Mouse (Mus musculus): ENCODE data around the gene Ogdh. TPM values are rescaled to one million over a fixed set of nuclear protein-coding genes. Genes with fewer than 3 reads are reported as not detected.

The Ogdh gene
- total RNA-seq, 1 experiment from 2014 or later, result 110 TPM

DNA sequence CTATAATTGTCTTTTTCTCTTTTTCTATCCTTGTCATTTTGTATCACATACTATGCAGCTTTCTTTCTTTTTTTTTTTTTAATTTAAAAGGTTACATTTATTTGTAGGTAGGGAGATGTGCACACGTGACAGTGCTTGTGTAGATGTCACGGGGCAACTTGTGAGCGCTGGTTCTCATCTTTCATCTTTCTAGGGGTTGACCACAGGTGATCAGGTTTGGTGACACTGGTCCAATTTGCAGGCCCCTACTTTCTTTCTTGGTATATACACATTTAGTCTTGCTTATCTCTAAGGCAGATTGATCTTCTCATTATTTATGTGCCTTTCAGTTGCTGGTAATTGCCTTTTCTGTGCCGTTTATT is 1.5 kb downstream of the Ogdh start:
- no peak for ATAC-seq (ENCODE audit: extremely low read depth, insufficient number of reproducible peaks, low FRiP score, poor library complexity, severe bottlenecking)

DNA sequence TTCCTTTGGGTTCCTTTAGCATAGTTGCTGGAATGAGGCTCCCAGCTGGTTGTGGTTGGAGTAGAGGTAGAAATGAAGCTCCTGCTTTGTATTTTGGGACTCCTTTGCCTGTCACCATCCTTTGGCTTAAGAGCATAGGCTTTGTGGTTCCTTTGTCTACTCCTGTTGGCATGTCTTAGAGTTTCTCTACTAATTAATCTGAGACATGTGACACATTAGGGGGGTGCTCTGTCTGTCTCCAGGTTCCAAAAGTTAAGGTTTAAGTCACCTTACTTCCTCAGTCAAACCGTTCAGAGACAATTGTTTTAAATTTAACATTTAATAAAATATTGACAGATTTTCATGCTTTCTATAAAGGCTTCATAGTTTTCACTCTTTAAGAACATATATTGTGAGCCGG is 2.2 kb downstream of the Ogdh start:
- ATAC-seq (ENCODE audit: extremely low read depth, insufficient number of reproducible peaks, low FRiP score, poor library complexity, severe bottlenecking), result no peak

DNA sequence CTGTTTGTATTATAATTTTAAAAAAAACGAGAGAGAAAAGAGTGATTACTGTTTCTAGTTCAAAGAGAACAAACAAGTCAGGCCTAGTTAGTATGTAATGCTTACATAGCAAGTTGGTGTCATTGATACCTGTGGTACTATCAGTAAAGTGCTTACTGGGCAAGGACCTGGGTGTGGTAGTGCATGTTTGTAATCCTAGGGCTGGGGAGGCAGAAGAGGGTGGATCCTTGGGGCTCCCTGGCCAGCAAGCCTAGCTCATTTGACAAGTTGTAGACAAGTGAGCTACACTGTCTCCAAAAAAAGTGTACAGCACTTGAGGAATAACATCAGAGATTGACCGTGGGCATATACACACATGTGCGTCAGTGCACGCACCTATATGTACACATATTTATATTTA is 3.2 kb downstream of the Ogdh start:
- ATAC-seq (ENCODE audit: extremely low read depth, insufficient number of reproducible peaks, low FRiP score, poor library complexity, severe bottlenecking), result no peak

- no peak for ATAC-seq (ENCODE audit: extremely low read depth, insufficient number of reproducible peaks, low FRiP score, poor library complexity, severe bottlenecking)
Measured at GRCm38 (mm10) chr11:6296077-6296476, 4.6 kb downstream of the Ogdh start.

- peak; percentile 81 for ATAC-seq (ENCODE audit: extremely low read depth, insufficient number of reproducible peaks, low FRiP score, poor library complexity, severe bottlenecking)
Measured at GRCm38 (mm10) chr11:6299435-6299834, 8.0 kb downstream of the Ogdh start.

GRCm38 (mm10) chr11:6302793-6303192 is 11.4 kb downstream of the Ogdh start:
- no peak for ATAC-seq (ENCODE audit: extremely low read depth, insufficient number of reproducible peaks, low FRiP score, poor library complexity, severe bottlenecking)

DNA sequence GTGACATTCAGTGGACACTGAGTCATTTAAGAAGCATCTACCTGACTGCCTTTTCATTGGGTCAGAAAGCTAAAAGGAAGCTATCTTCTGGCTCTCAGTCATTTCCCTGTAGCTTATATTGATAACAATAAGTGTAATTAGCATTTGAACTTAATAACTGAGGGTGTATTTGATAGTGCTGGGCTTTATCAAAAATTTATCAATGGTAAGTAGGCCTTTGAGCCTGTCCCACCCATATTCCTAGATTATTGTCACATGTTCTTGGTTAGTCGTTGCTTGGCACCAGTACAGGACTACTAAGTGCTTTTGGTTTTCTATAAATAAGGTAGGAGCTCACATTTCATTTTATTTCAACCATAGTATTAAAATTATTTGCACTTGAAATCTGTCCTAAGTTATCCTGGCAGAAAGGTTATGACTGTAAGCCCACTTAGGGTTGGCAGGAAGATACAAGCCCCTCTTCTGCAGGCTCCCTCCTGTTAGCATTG is 14.6 kb downstream of the Ogdh start:
- no peak for ATAC-seq (ENCODE audit: extremely low read depth, insufficient number of reproducible peaks, low FRiP score, poor library complexity, severe bottlenecking)

DNA sequence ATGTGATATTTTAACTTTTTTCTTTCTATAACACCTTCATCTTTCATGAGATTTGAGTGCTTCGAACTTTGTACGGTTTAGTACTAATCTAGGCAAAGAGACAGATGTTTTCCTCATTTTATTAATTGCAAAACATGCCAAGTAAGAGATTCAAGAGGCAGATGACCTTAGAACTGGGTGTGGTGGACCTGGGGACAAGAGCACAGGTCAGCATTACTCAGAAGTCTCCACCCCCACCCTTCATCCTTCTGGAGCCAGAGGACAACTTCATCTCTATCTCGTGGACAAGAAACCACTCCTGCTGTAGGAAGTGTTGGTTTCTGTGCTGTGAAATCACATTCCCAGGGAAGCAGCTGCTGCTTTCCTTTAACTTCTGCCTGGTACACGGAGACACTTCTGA is 16.7 kb downstream of the Ogdh start:
- ATAC-seq (ENCODE audit: extremely low read depth, insufficient number of reproducible peaks, low FRiP score, poor library complexity, severe bottlenecking), result no peak

- no peak for ATAC-seq (ENCODE audit: extremely low read depth, insufficient number of reproducible peaks, low FRiP score, poor library complexity, severe bottlenecking)
Measured at GRCm38 (mm10) chr11:6313874-6314406, 22.5 kb downstream of the Ogdh start.

DNA sequence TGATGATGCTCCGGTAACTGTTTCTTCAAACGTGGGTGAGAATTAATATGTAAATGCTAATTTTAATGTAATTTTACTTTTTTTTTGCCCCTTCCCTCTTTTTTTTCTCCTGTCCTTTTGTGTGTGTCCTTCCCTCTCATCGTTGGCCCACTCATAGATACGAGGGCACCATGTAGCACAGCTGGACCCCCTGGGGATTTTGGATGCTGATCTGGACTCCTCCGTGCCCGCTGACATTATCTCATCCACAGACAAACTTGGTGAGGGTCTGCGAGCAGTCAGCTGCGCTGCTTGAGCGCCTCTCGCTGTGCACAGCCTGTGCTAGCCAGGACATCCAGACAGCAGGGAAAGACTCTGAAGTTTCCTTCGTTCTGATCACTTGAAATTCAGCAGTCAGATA is 25.4 kb downstream of the Ogdh start:
- no peak for ATAC-seq (ENCODE audit: extremely low read depth, insufficient number of reproducible peaks, low FRiP score, poor library complexity, severe bottlenecking)

- no peak for ATAC-seq (ENCODE audit: extremely low read depth, insufficient number of reproducible peaks, low FRiP score, poor library complexity, severe bottlenecking)
Measured at GRCm38 (mm10) chr11:6318559-6318958, 27.1 kb downstream of the Ogdh start.

GRCm38 (mm10) chr11:6319374-6319773 is 27.9 kb downstream of the Ogdh start:
- ATAC-seq (ENCODE audit: extremely low read depth, insufficient number of reproducible peaks, low FRiP score, poor library complexity, severe bottlenecking), result no peak

DNA sequence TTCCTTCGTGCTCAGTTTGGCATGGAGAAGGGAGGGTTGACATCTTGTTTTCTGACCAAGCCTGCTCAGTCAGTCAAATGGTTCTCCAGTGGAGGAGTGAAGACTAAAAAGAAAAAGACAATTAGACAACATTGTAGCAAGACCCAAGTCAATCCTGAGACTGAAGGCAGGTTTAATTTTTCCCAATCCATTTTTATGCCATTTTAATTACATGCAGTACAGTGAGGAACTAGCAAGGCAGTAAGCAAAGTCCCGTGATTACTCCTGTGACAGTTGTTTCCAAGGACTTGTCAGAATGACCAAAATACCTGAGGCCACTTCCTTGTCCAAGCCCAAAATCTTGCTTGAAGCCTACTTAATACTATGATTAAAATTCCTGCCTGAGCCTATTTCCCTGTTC is 30.7 kb downstream of the Ogdh start:
- no peak for ATAC-seq (ENCODE audit: extremely low read depth, insufficient number of reproducible peaks, low FRiP score, poor library complexity, severe bottlenecking)

DNA sequence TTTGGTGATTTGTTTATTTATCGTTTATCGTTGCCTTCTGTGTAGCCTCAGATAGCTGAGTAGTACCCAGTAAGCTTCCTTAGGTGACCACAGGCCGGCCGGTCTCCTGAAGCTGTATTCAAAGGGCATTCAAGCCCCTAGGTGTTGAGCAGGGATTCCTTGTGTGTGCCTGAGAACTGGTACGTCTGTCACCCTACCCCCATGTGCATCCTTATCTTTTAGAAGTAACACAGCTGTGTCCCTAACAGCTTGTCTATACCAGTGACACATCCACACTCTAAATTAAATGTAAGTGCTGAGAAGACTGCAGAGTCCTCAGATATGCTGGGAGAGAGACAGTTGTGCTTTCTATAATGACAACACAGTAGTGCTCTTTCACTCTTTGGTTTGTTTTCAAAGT is 31.9 kb downstream of the Ogdh start:
- ATAC-seq (ENCODE audit: extremely low read depth, insufficient number of reproducible peaks, low FRiP score, poor library complexity, severe bottlenecking), result no peak

GRCm38 (mm10) chr11:6331256-6331655 is 39.8 kb downstream of the Ogdh start:
- ATAC-seq (ENCODE audit: extremely low read depth, insufficient number of reproducible peaks, low FRiP score, poor library complexity, severe bottlenecking), result no peak

DNA sequence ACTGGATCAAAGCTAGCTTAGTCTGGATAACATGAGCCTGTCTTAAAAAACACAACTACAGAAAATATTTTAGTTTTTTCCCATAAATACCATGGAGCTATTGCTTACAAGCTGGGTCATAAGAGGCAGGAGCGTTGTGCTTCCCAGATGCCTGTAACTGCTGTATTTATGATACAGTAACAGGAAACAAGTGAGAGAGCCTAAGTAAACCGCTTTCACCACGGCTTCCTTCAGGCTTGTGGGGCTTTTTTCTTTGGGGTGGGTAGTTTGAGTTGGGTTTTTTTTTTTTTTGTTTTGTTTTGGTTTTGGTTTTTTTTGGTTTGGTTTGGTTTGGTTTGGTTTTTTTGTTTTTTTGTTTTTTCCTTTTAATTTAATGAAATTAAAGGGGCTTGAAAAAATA is 41.2 kb downstream of the Ogdh start:
- ATAC-seq (ENCODE audit: extremely low read depth, insufficient number of reproducible peaks, low FRiP score, poor library complexity, severe bottlenecking), result no peak

DNA sequence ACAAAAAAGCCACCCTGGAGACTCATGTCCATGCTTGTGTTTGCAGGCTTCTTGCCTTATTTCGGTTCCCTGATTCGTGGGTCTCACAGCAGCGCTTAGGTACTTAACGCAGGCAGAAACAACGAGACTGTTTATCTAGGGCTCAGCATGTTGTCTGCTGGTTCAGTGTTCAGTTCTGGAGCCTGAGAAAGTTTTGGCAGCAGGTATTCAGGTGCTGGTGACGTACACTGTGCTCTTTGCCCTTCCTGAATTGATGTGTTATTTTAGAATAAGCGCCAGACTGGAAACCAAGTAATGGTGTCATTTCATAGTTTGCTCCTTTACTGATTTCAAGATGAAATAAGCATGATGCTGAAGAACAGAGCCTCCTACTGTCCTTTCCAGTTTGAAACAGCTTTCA is 42.0 kb downstream of the Ogdh start:
- ATAC-seq (ENCODE audit: extremely low read depth, insufficient number of reproducible peaks, low FRiP score, poor library complexity, severe bottlenecking), result no peak

DNA sequence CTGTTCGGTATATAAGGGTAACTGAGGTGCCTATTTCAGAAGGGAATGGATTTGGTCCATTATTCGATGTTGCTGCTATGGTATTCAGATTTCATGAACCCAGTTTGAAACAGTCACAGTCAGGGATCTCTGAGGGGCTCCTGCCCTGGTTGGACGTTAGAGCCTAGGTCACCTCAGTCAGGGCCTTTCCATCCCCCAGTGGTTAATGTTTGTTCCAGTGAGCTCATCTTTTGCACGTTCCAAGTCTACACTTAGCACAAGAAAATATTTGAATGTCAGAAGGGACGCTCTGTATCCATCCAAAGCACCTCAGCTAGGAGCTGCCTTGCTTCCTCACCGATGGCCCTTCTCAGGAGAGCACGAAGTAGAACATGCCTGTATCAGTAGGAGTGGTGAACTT is 43.9 kb downstream of the Ogdh start:
- ATAC-seq (ENCODE audit: extremely low read depth, insufficient number of reproducible peaks, low FRiP score, poor library complexity, severe bottlenecking), result no peak

GRCm38 (mm10) chr11:6336689-6337088 is 45.3 kb downstream of the Ogdh start:
- ATAC-seq (ENCODE audit: extremely low read depth, insufficient number of reproducible peaks, low FRiP score, poor library complexity, severe bottlenecking), result no peak

- no peak for ATAC-seq (ENCODE audit: extremely low read depth, insufficient number of reproducible peaks, low FRiP score, poor library complexity, severe bottlenecking)
Measured at GRCm38 (mm10) chr11:6345956-6346355, 54.5 kb downstream of the Ogdh start.

DNA sequence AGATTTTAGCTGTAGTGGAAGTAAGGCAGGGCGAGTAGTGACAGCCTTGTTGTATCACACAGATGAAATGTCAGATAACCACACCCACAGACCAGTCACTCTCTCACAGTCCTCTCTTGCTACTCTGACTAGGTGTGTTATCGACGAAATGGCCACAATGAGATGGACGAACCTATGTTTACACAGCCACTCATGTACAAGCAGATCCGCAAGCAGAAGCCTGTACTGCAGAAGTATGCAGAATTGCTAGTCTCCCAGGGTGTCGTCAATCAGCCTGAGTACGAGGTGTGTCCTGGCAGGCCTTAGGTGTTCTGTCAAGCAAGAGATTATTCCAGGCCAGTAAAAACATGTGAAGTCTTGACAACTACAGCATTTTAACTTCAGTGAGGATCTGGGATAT is 55.5 kb downstream of the Ogdh start:
- no peak for ATAC-seq (ENCODE audit: extremely low read depth, insufficient number of reproducible peaks, low FRiP score, poor library complexity, severe bottlenecking)

All from neutrophil, adult 5-6 weeks (primary cell).